Mouse (Mus musculus) forebrain, embryonic 16.5 days (tissue): ENCODE results near the gene Cnnm3. TPM values are rescaled to one million over a fixed set of nuclear protein-coding genes. Genes with fewer than 3 reads are reported as not detected.

ENCODE experiments used
- ATAC-seq: fragments of 200-750 bp; cut with Nextera tagmentation; 2 replicates; pipeline ENCODE4 v1.8.0; 2017; ENCODE audit warnings: mild to moderate bottlenecking, moderate library complexity
- H3K27ac ChIP-seq: fragments of 300-500 bp; sonication (generic); 2 replicates; pipeline ENCODE4 v1.5.1; 2014; ENCODE audit warnings: low read length, control low read depth
- H3K27me3 ChIP-seq: fragments of 300-500 bp; sonication (generic); replicated peaks from 2 replicates; pipeline ENCODE4 v1.6.1; 2014; ENCODE audit warnings: low read length; ENCODE audit not compliant: control insufficient read depth, insufficient read depth
- H3K36me3 ChIP-seq: fragments of 300-500 bp; sonication (generic); 2 replicates; pipeline ENCODE4 v1.6.1; 2014; ENCODE audit not compliant: control insufficient read depth, insufficient read depth
- H3K4me1 ChIP-seq: fragments of 300-500 bp; sonication (generic); replicated peaks from 2 replicates; pipeline ENCODE4 v1.6.1; 2014; ENCODE audit warnings: low read length; ENCODE audit not compliant: control insufficient read depth, insufficient read depth
- H3K4me2 ChIP-seq: fragments of 300-500 bp; sonication (generic); 2 replicates; pipeline ENCODE4 v1.6.1; 2014; ENCODE audit warnings: mild to moderate bottlenecking, low read length, control low read depth
- H3K4me3 ChIP-seq: fragments of 300-500 bp; sonication (generic); replicated peaks from 2 replicates; pipeline ENCODE4 v1.5.1; 2014; ENCODE audit warnings: mild to moderate bottlenecking, low read length, control low read depth
- H3K9ac ChIP-seq: fragments of 300-500 bp; sonication (generic); replicated peaks from 2 replicates; pipeline ENCODE4 v1.6.1; 2014; ENCODE audit warnings: low read depth, low read length, control low read depth
- H3K9me3 ChIP-seq: fragments of 300-500 bp; sonication (generic); 2 replicates; pipeline ENCODE4 v1.6.1; 2016; ENCODE audit warnings: low read length; ENCODE audit not compliant: control insufficient read depth
- WGBS: fragments of 180-500 bp; shearing (Covaris S2); extraction: QIAGEN DNeasy Blood & Tissue Kit; methylation state at CpG from one replicate; pipeline ENCODE4 v1.1.7; 2014; 5-methylcytosine and 5-hydroxymethylcytosine counted together
- polyA plus RNA-seq: library from polyadenylated mRNA; unstranded; fragments of >200 nt; fragmentation: Nextera tagmentation; extraction: Ambion mirVana; gene quantifications from 2 replicates; pipeline ENCODE4 v1.2.1, GENCODE M21; 2015

Cnnm3 gene
- polyA plus RNA-seq, 1 experiment from 2014 or later, result 5.8 TPM

GRCm38 (mm10) chr1:36566425-36566824 lies 54.8 kb downstream of the Cnnm3 start:
- no peak for ATAC-seq

GRCm38 (mm10) chr1:36567818-36568603 lies 56.3 kb downstream of the Cnnm3 start:
- Histone ChIP-seq H3K4me1 (no peaks in the 10 kb centered on the region; the same call in 1 of the 2 replicates), H3K9ac (no peak overlapping the region), H3K9me3 (no peaks in the 10 kb centered on the region), H3K4me3 (no peak overlapping the region), H3K27ac (no peak overlapping the region), H3K27me3 (no peaks in the 10 kb centered on the region), H3K4me2 (no peak overlapping the region), H3K36me3 (no peaks in the 10 kb centered on the region)
- WGBS, result 41% methylated on average over 21 of the region's 21 CpGs
- ATAC-seq, result no peak

More at GRCm38 (mm10) chr1:36566425-36566824, 54.8 kb downstream of the Cnnm3 start:
- Histone ChIP-seq H3K4me3 (no peak overlapping the region), H3K9ac (no peak overlapping the region), H3K27me3 (no peaks in the 10 kb centered on the region), H3K27ac (no peak overlapping the region), H3K4me2 (no peak overlapping the region), H3K36me3 (no peaks in the 10 kb centered on the region), H3K4me1 (no peaks in the 10 kb centered on the region; the same call in 1 of the 2 replicates), H3K9me3 (no peaks in the 10 kb centered on the region)
- 11% methylated on average over 2 of the region's 2 CpGs for WGBS

- no peak overlapping the region for H3K4me2 ChIP-seq
- H3K4me3 ChIP-seq, result no peak overlapping the region
- no peaks in the 10 kb centered on the region for H3K9me3 ChIP-seq
- no peak for ATAC-seq
- no peaks in the 10 kb centered on the region; the same call in 1 of the 2 replicates for H3K4me1 ChIP-seq
- H3K27ac ChIP-seq, result no peak overlapping the region
- no peaks in the 10 kb centered on the region for H3K36me3 ChIP-seq
- H3K9ac ChIP-seq, result no peak overlapping the region
- 78% methylated on average over 4 of the region's 4 CpGs for WGBS
- no peaks in the 10 kb centered on the region for H3K27me3 ChIP-seq
These were observed 57.1 kb downstream of the Cnnm3 start for GRCm38 (mm10) chr1:36568776-36569175.

GRCm38 (mm10) chr1:36569694-36570276 lies 58.1 kb downstream of the Cnnm3 start:
- peaks cover 3% of the 10 kb centered on the region for H3K4me1 ChIP-seq
- no peak overlapping the region for H3K27ac ChIP-seq
- H3K9ac ChIP-seq, result no peak overlapping the region
- 45% methylated on average over 7 of the region's 7 CpGs for WGBS
- no peaks in the 10 kb centered on the region for H3K9me3 ChIP-seq
- H3K36me3 ChIP-seq, result no peaks in the 10 kb centered on the region
- H3K4me2 ChIP-seq, result no peak overlapping the region
- no peak overlapping the region for H3K4me3 ChIP-seq
- H3K27me3 ChIP-seq, result no peaks in the 10 kb centered on the region
- no peak for ATAC-seq

GRCm38 (mm10) chr1:36570320-36570719 lies 58.7 kb downstream of the Cnnm3 start:
- no peak overlapping the region for H3K9ac ChIP-seq
- H3K9me3 ChIP-seq, result no peaks in the 10 kb centered on the region
- H3K27me3 ChIP-seq, result no peaks in the 10 kb centered on the region
- no peak for ATAC-seq
- no peak overlapping the region for H3K4me2 ChIP-seq
- WGBS, result 91% methylated on average over 5 of the region's 5 CpGs
- H3K4me3 ChIP-seq, result no peak overlapping the region
- no peak overlapping the region for H3K27ac ChIP-seq
- H3K36me3 ChIP-seq, result no peaks in the 10 kb centered on the region
- H3K4me1 ChIP-seq, result peaks cover 3% of the 10 kb centered on the region

- Histone ChIP-seq H3K27me3 (no peaks in the 10 kb centered on the region), H3K9me3 (no peaks in the 10 kb centered on the region), H3K4me1 (peaks cover 3% of the 10 kb centered on the region), H3K4me3 (no peak overlapping the region), H3K27ac (no peak overlapping the region), H3K36me3 (no peaks in the 10 kb centered on the region), H3K4me2 (no peak overlapping the region), H3K9ac (no peak overlapping the region)
- 68% methylated on average over 6 of the region's 6 CpGs for WGBS
- ATAC-seq, result no peak
These were observed 60.0 kb downstream of the Cnnm3 start for GRCm38 (mm10) chr1:36571627-36572026.

GRCm38 (mm10) chr1:36572140-36572700 lies 60.6 kb downstream of the Cnnm3 start:
- Histone ChIP-seq H3K36me3 (no peaks in the 10 kb centered on the region), H3K27me3 (no peaks in the 10 kb centered on the region), H3K4me1 (peaks cover 3% of the 10 kb centered on the region), H3K9me3 (no peaks in the 10 kb centered on the region), H3K4me2 (no peak overlapping the region), H3K27ac (no peak overlapping the region), H3K9ac (no peak overlapping the region), H3K4me3 (no peak overlapping the region)
- WGBS, result 76% methylated on average over 2 of the region's 2 CpGs
- no peak for ATAC-seq

GRCm38 (mm10) chr1:36572709-36573108 lies 61.0 kb downstream of the Cnnm3 start:
- H3K27ac ChIP-seq, result no peak overlapping the region
- H3K4me2 ChIP-seq, result no peak overlapping the region
- 90% methylated on average over 1 of the region's 1 CpGs for WGBS
- ATAC-seq, result no peak
- peaks cover 3% of the 10 kb centered on the region for H3K4me1 ChIP-seq
- 0 out of 2 replicates have a peak, but pooled peaks cover 3% of the 10 kb centered on the region for H3K27me3 ChIP-seq
- no peaks in the 10 kb centered on the region for H3K36me3 ChIP-seq
- no peaks in the 10 kb centered on the region for H3K9me3 ChIP-seq
- H3K4me3 ChIP-seq, result no peak overlapping the region
- no peak overlapping the region for H3K9ac ChIP-seq

GRCm38 (mm10) chr1:36573524-36573923 lies 61.9 kb downstream of the Cnnm3 start:
- no peak for ATAC-seq

More at GRCm38 (mm10) chr1:36573524-36573923, 61.9 kb downstream of the Cnnm3 start:
- Histone ChIP-seq H3K27ac (no peak overlapping the region), H3K4me3 (no peak overlapping the region), H3K36me3 (no peaks in the 10 kb centered on the region), H3K4me2 (no peak overlapping the region), H3K4me1 (peaks cover 3% of the 10 kb centered on the region; the same call in 1 of the 2 replicates), H3K9me3 (no peaks in the 10 kb centered on the region), H3K9ac (no peak overlapping the region), H3K27me3 (0 out of 2 replicates have a peak, but pooled peaks cover 5% of the 10 kb centered on the region)
- 82% methylated on average over 8 of the region's 8 CpGs for WGBS
